Mouse (Mus musculus) spleen, postnatal 0 days (tissue): Measurements from ENCODE around the gene Plppr2. TPM values are rescaled to one million over a fixed set of nuclear protein-coding genes. Genes with fewer than 3 reads are reported as not detected.

Experiments
- polyA plus RNA-seq: library from polyadenylated mRNA; unstranded; fragments of >200 nt; fragmentation: Nextera tagmentation; extraction: Ambion mirVana; gene quantifications from 2 replicates; pipeline ENCODE4 v1.2.1, GENCODE M21; 2015

Gene Plppr2
- polyA plus RNA-seq = 1.1 and 1.4 TPM in 2 replicates

GRCm38 (mm10) chr9:21936692-21937570 is at the start of gene Plppr2:
Gene Plppr2, plus strand, starts transcription at chr9:21937033.

GRCm38 (mm10) chr9:21918035-21918592 is 18.7 kb upstream of the Plppr2 start, which contains the start of gene Rab3d:
Gene Rab3d, minus strand, starts transcription at chr9:21918192.

GRCm38 (mm10) chr9:21927208-21927753 is 9.6 kb upstream of the Plppr2 start, which contains the start of the genes Ccdc159 and Tmem205:
Gene Ccdc159, plus strand, starts transcription at chr9:21927471.
Gene Tmem205, minus strand, starts transcription at chr9:21927556.

GRCm38 (mm10) chr9:21955570-21956281 is 18.9 kb downstream of the Plppr2 start, which contains the start of gene Swsap1:
Gene Swsap1, plus strand, starts transcription at chr9:21955755.

GRCm38 (mm10) chr9:21963417-21963816 is 26.6 kb downstream of the Plppr2 start, which contains the start of gene Epor:
Gene Epor, minus strand, starts transcription at chr9:21963506.

GRCm38 (mm10) chr9:21989230-21990110 is 52.6 kb downstream of the Plppr2 start, which contains the start of gene Rgl3:
Gene Rgl3, minus strand, starts transcription at chr9:21989446.

Other genes starting within 250 kb of the Plppr2 start
- 5.2 and 5.3 TPM in 2 replicates for gene Ldlr, start 213.6 kb upstream of the Plppr2 start, polyA plus RNA-seq
- 108 and 118 TPM in 2 replicates for gene Spc24, start 176.7 kb upstream of the Plppr2 start, polyA plus RNA-seq
- 4.1 and 4.5 TPM in 2 replicates for gene Kank2, start 138.3 kb upstream of the Plppr2 start, polyA plus RNA-seq
- 0.61 and 0.66 TPM in 2 replicates for gene Angptl8, start 101.5 kb upstream of the Plppr2 start, polyA plus RNA-seq
- 9.2 and 13.3 TPM in 2 replicates for gene Dock6, start 84.4 kb upstream of the Plppr2 start, polyA plus RNA-seq
- gene Rab3d, start 18.8 kb upstream of the Plppr2 start, polyA plus RNA-seq = 11.6 and 16.2 TPM in 2 replicates
- gene Ccdc159, start 9.6 kb upstream of the Plppr2 start, polyA plus RNA-seq = 0.63 and 0.84 TPM in 2 replicates
- 16.7 and 22.4 TPM in 2 replicates for gene Tmem205, start 9.5 kb upstream of the Plppr2 start, polyA plus RNA-seq
- 2.3 and 2.8 TPM in 2 replicates for gene Swsap1, start 18.7 kb downstream of the Plppr2 start, polyA plus RNA-seq
- gene Epor, start 26.5 kb downstream of the Plppr2 start, polyA plus RNA-seq = 121 and 135 TPM in 2 replicates
- 0.96 and 1.5 TPM in 2 replicates for gene Rgl3, start 52.4 kb downstream of the Plppr2 start, polyA plus RNA-seq
- gene Ccdc151, start 65.6 kb downstream of the Plppr2 start, polyA plus RNA-seq = 0.06 and 0.17 TPM in 2 replicates
- gene Prkcsh, start 65.8 kb downstream of the Plppr2 start, polyA plus RNA-seq = 34.2 and 36.2 TPM in 2 replicates
- not detected in 2 replicates for gene Elavl3, start 115.0 kb downstream of the Plppr2 start, polyA plus RNA-seq
- not detected in 2 replicates for gene Gm49318, start 134.2 kb downstream of the Plppr2 start, polyA plus RNA-seq
- gene Zfp653, start 134.3 kb downstream of the Plppr2 start, polyA plus RNA-seq = 5.9 and 6.2 TPM in 2 replicates
- 19.5 and 20.0 TPM in 2 replicates for gene Ecsit, start 148.4 kb downstream of the Plppr2 start, polyA plus RNA-seq
- gene Cnn1, start 162.2 kb downstream of the Plppr2 start, polyA plus RNA-seq = 9.1 and 14.5 TPM in 2 replicates
- gene Elof1, start 180.1 kb downstream of the Plppr2 start, polyA plus RNA-seq = 117 and 126 TPM in 2 replicates
- 122 and 146 TPM in 2 replicates for gene Acp5, start 198.7 kb downstream of the Plppr2 start, polyA plus RNA-seq
- 55.6 and 55.8 TPM in 2 replicates for gene Pigyl, start 219.8 kb downstream of the Plppr2 start, polyA plus RNA-seq